Comparison of ENCODE assay signal across 27 mouse cellular contexts in genomic region chr17:3454850-3455249, GRCm38 (mm10).
A peak's percentile ranks its signal among the peaks of the same experiment; 100 is the strongest.
DNase-seq lines count a peak whose midpoint lies in the region; ATAC-seq and TF ChIP-seq lines count a peak whose summit lies in the region.
"Had no signal": no experiment of that assay in that cellular context is flagged by ENCODE, and none has a peak within 500 bp of the region (broad histone marks: within the 10 kb centered on the region; RNA-seq: fewer than 3 reads in every experiment).

No protein-coding gene starts in this region.

- no peak for ATAC-seq in liver, postnatal 0 days
- ATAC-seq: forebrain, embryonic 13.5 days; forebrain, embryonic 16.5 days; hindbrain, embryonic 16.5 days; Patski had no signal

- TF ChIP-seq EP300 in liver, postnatal 0 days (IDR thresholded peaks at IDR 0.05; ENCODE audit: low read depth): no peak

- no peak overlapping the region for H3K27ac ChIP-seq in liver, adult 2 months (replicated peaks; ENCODE audit: insufficient read depth, low read depth, low read length)
- H3K27ac ChIP-seq in liver, postnatal 0 days (ENCODE audit: low read depth): no peak overlapping the region
- H3K27ac ChIP-seq: forebrain, embryonic 10.5 days; forebrain, embryonic 13.5 days; heart, embryonic 15.5 days; hindbrain, embryonic 10.5 days; hindbrain, embryonic 13.5 days had no signal

- no peaks in the 10 kb centered on the region for H3K4me1 ChIP-seq in liver, adult 2 months (ENCODE audit: control insufficient read depth, insufficient read depth, low read length)
- H3K4me1 ChIP-seq in liver, postnatal 0 days (ENCODE audit: insufficient read depth): no peaks in the 10 kb centered on the region
- H3K4me1 ChIP-seq: forebrain, embryonic 13.5 days had no signal

- H3K9me3 ChIP-seq in liver, postnatal 0 days (ENCODE audit: low read length): no peaks in the 10 kb centered on the region
- H3K9me3 ChIP-seq: forebrain, embryonic 13.5 days; G1E; heart, embryonic 12.5 days; heart, embryonic 15.5 days; hindbrain, embryonic 10.5 days; hindbrain, embryonic 13.5 days had no signal

- peak; percentile 25 for DNase-seq in kidney, adult 11 months
- no peak for DNase-seq in kidney, postnatal 14 days
- DNase-seq in kidney, adult 9 months: peak; percentile 69
- no peak for DNase-seq in kidney, postnatal 4 days
- peak; percentile 69 for DNase-seq in liver, adult 2 months (ENCODE audit: extremely low read depth, low read depth, low spot score)
- no peak for DNase-seq in liver, postnatal 0 days
- DNase-seq: adrenal gland, postnatal 10 days; adrenal gland, postnatal 36 days; B cell, adult 2 months; cerebellum, adult 18-20 months; cerebellum, adult 9-10 months; cerebellum, postnatal 14 days; gastrocnemius, postnatal 10 days; gastrocnemius, postnatal 36 days; heart, postnatal 10 days; heart, postnatal 36 days had no signal

- no peak for TF ChIP-seq POLR2A in liver, adult 2 months (IDR thresholded peaks at IDR 0.05; ENCODE audit: extremely low read depth, insufficient read depth, low read length)

- no peaks in the 10 kb centered on the region for H3K27me3 ChIP-seq in liver, adult 2 months (ENCODE audit: control insufficient read depth, insufficient read depth, low read length)
- H3K27me3 ChIP-seq in liver, postnatal 0 days (ENCODE audit: insufficient read depth, low read length): no peaks in the 10 kb centered on the region
- H3K27me3 ChIP-seq: CH12.LX; heart, embryonic 12.5 days; heart, embryonic 15.5 days; hindbrain, embryonic 13.5 days; Patski had no signal

- H3K36me3 ChIP-seq in liver, adult 2 months (ENCODE audit: control insufficient read depth, insufficient read depth, low read length): no peaks in the 10 kb centered on the region
- H3K36me3 ChIP-seq in liver, postnatal 0 days (replicated peaks; ENCODE audit: insufficient read depth, low read length): no peaks in the 10 kb centered on the region
- H3K36me3 ChIP-seq: forebrain, embryonic 10.5 days; G1E; heart, embryonic 15.5 days; hindbrain, embryonic 10.5 days; hindbrain, embryonic 13.5 days had no signal

- H3K9ac ChIP-seq in liver, adult 2 months (ENCODE audit: low read depth, low read length): no peak overlapping the region
- no peak overlapping the region for H3K9ac ChIP-seq in liver, postnatal 0 days (replicated peaks)
- H3K9ac ChIP-seq: forebrain, embryonic 13.5 days; heart, embryonic 12.5 days; heart, embryonic 15.5 days; hindbrain, embryonic 13.5 days had no signal

- H3K4me3 ChIP-seq in liver, adult 2 months (ENCODE audit: insufficient read depth, low read depth, low read length): no peak overlapping the region
- H3K4me3 ChIP-seq in liver, postnatal 0 days (ENCODE audit: low read depth, low read length): no peak overlapping the region
- H3K4me3 ChIP-seq: forebrain, embryonic 10.5 days; forebrain, embryonic 13.5 days; heart, embryonic 12.5 days; heart, embryonic 15.5 days; hindbrain, embryonic 10.5 days; hindbrain, embryonic 13.5 days had no signal

- H3K4me2 ChIP-seq in liver, postnatal 0 days (ENCODE audit: low read depth, low read length): no peak overlapping the region
- H3K4me2 ChIP-seq: forebrain, embryonic 13.5 days; heart, embryonic 12.5 days; heart, embryonic 15.5 days; hindbrain, embryonic 13.5 days had no signal

- no peak for TF ChIP-seq CTCF in liver, adult 2 months (IDR thresholded peaks at IDR 0.05; ENCODE audit: low read depth, low read length)
- TF ChIP-seq CTCF in liver, postnatal 0 days (IDR thresholded peaks at IDR 0.05; ENCODE audit: low read depth): no peak

- 70% methylated on average over 9 of the region's 9 CpGs for WGBS in liver, adult 2 months
- WGBS in liver, postnatal 0 days (ENCODE audit: insufficient replicate concordance): 84% methylated on average over 9 of the region's 9 CpGs

- no peaks in the 10 kb centered on the region for H3K79me2 ChIP-seq in liver, adult 2 months (ENCODE audit: control insufficient read depth, insufficient read depth, low read length)

Comparison
In these comparisons a context has a peak if more than half of its experiments do, and no peak if none do; other contexts are left out.
1. DNase-seq: peak in kidney, adult 11 months (single experiment), kidney, adult 9 months (single experiment) and liver, adult 2 months (single experiment); none in kidney, postnatal 14 days (single experiment), kidney, postnatal 4 days (0 of 2) and liver, postnatal 0 days (single experiment).